Mouse (Mus musculus) spleen, adult 2 months (tissue): ENCODE data around the gene Gm10666. TPM values are rescaled to one million over a fixed set of nuclear protein-coding genes. Genes with fewer than 3 reads are reported as not detected.
"Not testable (repeated sequence)": the region's sequence is repeated elsewhere in the genome, so short reads cannot be mapped to it uniquely, and the experiment has no call there.

Source experiments
- DNase-seq, 2 experiments: peaks; one replicate each; pipeline versions ENCODE4 v3.0.0 to v3.0.0-alpha.2; 2012 to 2021; ENCODE audit warnings: low spot score in 2 of 2, low read depth in 1 of 2
- H3K27ac ChIP-seq: fragments of 200-500 bp; 2 replicates; pipeline ENCODE4 v1.5.1; 2012; ENCODE audit warnings: low read length, inconsistent platforms; ENCODE audit not compliant: insufficient read depth
- H3K27me3 ChIP-seq: fragments of 200-500 bp; 2 replicates; pipeline ENCODE4 v1.6.1; 2012; ENCODE audit warnings: mild to moderate bottlenecking, moderate library complexity, low read length, inconsistent platforms; ENCODE audit not compliant: control insufficient read depth, insufficient read depth
- H3K36me3 ChIP-seq: fragments of 200-500 bp; 2 replicates; pipeline ENCODE4 v1.6.1; 2012; ENCODE audit warnings: mild to moderate bottlenecking, low read length, inconsistent platforms; ENCODE audit not compliant: control insufficient read depth, insufficient read depth
- H3K4me1 ChIP-seq: fragments of 200-500 bp; 2 replicates; pipeline ENCODE4 v1.6.1; 2011; ENCODE audit warnings: inconsistent platforms; ENCODE audit not compliant: control insufficient read depth, insufficient read depth, insufficient read length
- H3K4me3 ChIP-seq: fragments of 200-500 bp; 2 replicates; pipeline ENCODE4 v1.5.1; 2011; ENCODE audit warnings: mild to moderate bottlenecking, inconsistent platforms; ENCODE audit not compliant: insufficient read depth, insufficient read length; ENCODE audit errors: extremely low read depth
- WGBS: fragments of 180-500 bp; shearing (Covaris S2); methylation state at CpG from one replicate; pipeline ENCODE4 v1.1.7; 2018; 5-methylcytosine and 5-hydroxymethylcytosine counted together
- polyA plus RNA-seq: library from polyadenylated mRNA; depleted of rRNA; stranded (reverse); fragments of >200 nt; gene quantifications from 2 replicates; pipeline ENCODE4 v1.2.3, GENCODE M21; 2012; rRNA removed

The Gm10666 gene
- not detected in 2 replicates for polyA plus RNA-seq

DNA sequence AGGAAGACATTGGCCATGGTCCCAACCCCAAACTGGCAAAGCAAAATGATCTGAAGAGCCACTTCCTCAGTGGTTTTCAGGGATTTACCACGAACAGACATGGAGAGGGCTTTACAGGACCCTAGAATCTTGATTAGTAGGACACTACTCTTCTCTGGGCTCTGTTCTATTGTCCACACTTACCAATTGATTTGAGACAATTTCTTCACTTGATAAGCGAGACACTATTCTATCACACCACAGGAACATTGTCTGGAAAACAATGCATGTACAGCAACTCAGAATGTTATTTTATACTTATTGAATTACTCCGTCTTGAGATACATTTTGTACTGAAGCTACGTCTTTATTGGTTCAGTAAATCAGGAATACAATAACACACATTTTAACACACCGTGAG, at the start of gene Gm10666:
Gm10666 (minus strand) TSS at position 101 of the 400 bp plus-strand sequence.
- not testable (repeated sequence) for H3K4me3 ChIP-seq, H3K27me3 ChIP-seq, H3K36me3 ChIP-seq, H3K4me1 ChIP-seq, H3K27ac ChIP-seq, DNase-seq
- no CpG with 5 or more reads among the region's 5 CpGs for WGBS

GRCm38 (mm10) chr7:22163935-22164334, 29.4 kb upstream of the Gm10666 start, which contains the start of gene Vmn1r142:
Gene Vmn1r142 (minus strand): TSS chr7:22164035.
- DNase-seq = not testable (repeated sequence)

DNA sequence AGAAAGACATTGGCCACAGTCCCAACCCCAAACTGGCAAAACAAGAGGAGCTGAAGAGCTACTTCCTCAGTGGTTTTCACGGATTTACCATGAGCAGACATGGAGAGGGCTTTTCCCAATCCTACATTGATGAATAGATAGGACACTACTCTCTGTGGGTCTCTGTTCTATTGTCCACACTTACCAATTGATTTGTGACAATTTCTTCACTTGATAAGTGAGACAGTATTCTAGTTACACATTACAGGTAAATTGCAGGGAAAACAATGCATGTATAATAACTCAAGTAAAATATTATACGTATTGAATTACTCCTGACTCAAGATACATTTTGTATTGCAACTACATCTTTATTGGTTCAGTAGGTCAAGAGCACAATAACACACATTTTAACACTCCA, 16.4 kb downstream of the Gm10666 start, which contains the start of gene Gm16451:
Gm16451 (minus strand) TSS at position 101 of the 400 bp plus-strand sequence.
- H3K27me3 ChIP-seq, H3K4me1 ChIP-seq, H3K27ac ChIP-seq, DNase-seq, H3K36me3 ChIP-seq, H3K4me3 ChIP-seq: not testable (repeated sequence)
- no CpG with 5 or more reads among the region's 2 CpGs for WGBS

More at GRCm38 (mm10) chr7:22163935-22164334, 29.4 kb upstream of the Gm10666 start, which contains the start of gene Vmn1r142:
- H3K4me3 ChIP-seq, H3K27ac ChIP-seq, H3K4me1 ChIP-seq, H3K27me3 ChIP-seq, H3K36me3 ChIP-seq: not testable (repeated sequence)
- WGBS = no CpG with 5 or more reads among the region's 3 CpGs

Other genes starting within 250 kb of the Gm10666 start
- not detected in 2 replicates for gene Gm5891, start 213.4 kb downstream of the Gm10666 start, polyA plus RNA-seq
- not detected in 2 replicates for gene Vmn1r137, start 140.2 kb downstream of the Gm10666 start, polyA plus RNA-seq
- not detected in 2 replicates for gene Vmn1r138, start 105.8 kb downstream of the Gm10666 start, polyA plus RNA-seq
- not detected in 2 replicates for gene Gm6176, start 78.4 kb downstream of the Gm10666 start, polyA plus RNA-seq
- gene Vmn1r139, start 65.7 kb downstream of the Gm10666 start, polyA plus RNA-seq = not detected in 2 replicates
- gene Gm16451, start 16.5 kb downstream of the Gm10666 start, polyA plus RNA-seq = not detected in 2 replicates
- not detected in 2 replicates for gene Vmn1r142, start 29.3 kb upstream of the Gm10666 start, polyA plus RNA-seq
- gene Vmn1r143, start 54.6 kb upstream of the Gm10666 start, polyA plus RNA-seq = not detected in 2 replicates
- not detected in 2 replicates for gene Gm8653, start 66.5 kb upstream of the Gm10666 start, polyA plus RNA-seq
- not detected in 2 replicates for gene Gm8453, start 94.7 kb upstream of the Gm10666 start, polyA plus RNA-seq
- gene Gm4187, start 195.0 kb upstream of the Gm10666 start, polyA plus RNA-seq = not detected in 2 replicates
- not detected in 2 replicates for gene Gm8660, start 236.3 kb upstream of the Gm10666 start, polyA plus RNA-seq